Mouse (Mus musculus): ENCODE measurements at regions not wholly inside any gene's neighbourhood (a gene's known extent, or its start where the extent isn't known, plus 50 kb on each side); places are given as distances from the start of the nearest gene placed in this dataset.

GRCm38 (mm10) chr1:76642703-76643102 lies 872.2 kb downstream of the Epha4 start:
- no peak for DNase-seq (ENCODE audit: low read depth, low spot score)

GRCm38 (mm10) chr1:76644895-76645294 lies 870.0 kb downstream of the Epha4 start:
- DNase-seq (ENCODE audit: low read depth, low spot score): no peak

- no peak for DNase-seq (ENCODE audit: low read depth, low spot score)
Measured at GRCm38 (mm10) chr1:76654826-76655225, 860.1 kb downstream of the Epha4 start.

GRCm38 (mm10) chr1:76658228-76658627 lies 856.7 kb downstream of the Epha4 start:
- DNase-seq (ENCODE audit: low read depth, low spot score): no peak

- DNase-seq (ENCODE audit: low read depth, low spot score): no peak
Measured at GRCm38 (mm10) chr1:76660146-76660545, 854.7 kb downstream of the Epha4 start.

- DNase-seq (ENCODE audit: low read depth, low spot score): no peak
Measured at GRCm38 (mm10) chr1:76664381-76664780, 850.5 kb downstream of the Epha4 start.

GRCm38 (mm10) chr1:76676836-76677235 lies 838.1 kb downstream of the Epha4 start:
- no peak for DNase-seq (ENCODE audit: low read depth, low spot score)

- DNase-seq (ENCODE audit: low read depth, low spot score): no peak
Measured at GRCm38 (mm10) chr1:76705556-76705955, 809.3 kb downstream of the Epha4 start.

- no peak for DNase-seq (ENCODE audit: low read depth, low spot score)
Measured at GRCm38 (mm10) chr1:76717639-76718292, 797.1 kb downstream of the Epha4 start.

GRCm38 (mm10) chr1:76724453-76724852 lies 790.4 kb downstream of the Epha4 start:
- DNase-seq (ENCODE audit: low read depth, low spot score): peak; percentile 76

GRCm38 (mm10) chr1:76737003-76737402 lies 777.9 kb downstream of the Epha4 start:
- DNase-seq (ENCODE audit: low read depth, low spot score): no peak

- no peak for DNase-seq (ENCODE audit: low read depth, low spot score)
Measured at GRCm38 (mm10) chr1:76737663-76738062, 777.2 kb downstream of the Epha4 start.

GRCm38 (mm10) chr1:76772694-76773093 lies 742.2 kb downstream of the Epha4 start:
- DNase-seq (ENCODE audit: low read depth, low spot score): no peak

- no peak for DNase-seq (ENCODE audit: low read depth, low spot score)
Measured at GRCm38 (mm10) chr1:76786871-76787270, 728.0 kb downstream of the Epha4 start.

GRCm38 (mm10) chr1:76793438-76793837 lies 721.5 kb downstream of the Epha4 start:
- DNase-seq (ENCODE audit: low read depth, low spot score): no peak

- no peak for DNase-seq (ENCODE audit: low read depth, low spot score)
Measured at GRCm38 (mm10) chr1:76819906-76820305, 695.0 kb downstream of the Epha4 start.

GRCm38 (mm10) chr1:76821610-76822009 lies 693.3 kb downstream of the Epha4 start:
- no peak for DNase-seq (ENCODE audit: low read depth, low spot score)

- no peak for DNase-seq (ENCODE audit: low read depth, low spot score)
Measured at GRCm38 (mm10) chr1:76829690-76830089, 685.2 kb downstream of the Epha4 start.

GRCm38 (mm10) chr1:76832311-76832710 lies 682.6 kb downstream of the Epha4 start:
- no peak for DNase-seq (ENCODE audit: low read depth, low spot score)

- DNase-seq (ENCODE audit: low read depth, low spot score): no peak
Measured at GRCm38 (mm10) chr1:76835028-76835683, 679.7 kb downstream of the Epha4 start.

GRCm38 (mm10) chr1:76849346-76849745 lies 665.5 kb downstream of the Epha4 start:
- no peak for DNase-seq (ENCODE audit: low read depth, low spot score)

GRCm38 (mm10) chr1:76866304-76866968 lies 648.5 kb downstream of the Epha4 start:
- DNase-seq (ENCODE audit: low read depth, low spot score): no peak

GRCm38 (mm10) chr1:76873207-76873606 lies 641.7 kb downstream of the Epha4 start:
- DNase-seq (ENCODE audit: low read depth, low spot score): no peak
